Mouse (Mus musculus) G1E (cell line): ENCODE results near the gene Lbr.

Source experiments
- CTCF ChIP-seq: IDR thresholded peaks from 2 replicates; pipeline ENCODE4 v1.5.1; 2012; ENCODE audit warnings: low read depth, low read length, inconsistent platforms, mixed read lengths
- GATA1 ChIP-seq: IDR thresholded peaks from 2 replicates; pipeline ENCODE4 v1.6.1; 2012; ENCODE audit warnings: borderline replicate concordance, low read length, inconsistent platforms, mixed read lengths
- GATA2 ChIP-seq: IDR thresholded peaks from 2 replicates; pipeline ENCODE4 v1.6.1; 2012; ENCODE audit warnings: low read depth, low read length, inconsistent platforms, borderline replicate concordance
- TAL1 ChIP-seq: conservative IDR thresholded peaks from 2 replicates; pipeline ENCODE4 v1.6.1; 2012; ENCODE audit warnings: low read depth, low read length, inconsistent platforms, mixed read lengths

- TF ChIP-seq CTCF (no peak), GATA2 (no peak), GATA1 (no peak), TAL1 (no peak)
Observed at GRCm38 (mm10) chr1:181866429-181867280, 23.8 kb upstream of the Lbr start.
